Comparison of ENCODE assay signal across 27 mouse cellular contexts in the genomic region with DNA sequence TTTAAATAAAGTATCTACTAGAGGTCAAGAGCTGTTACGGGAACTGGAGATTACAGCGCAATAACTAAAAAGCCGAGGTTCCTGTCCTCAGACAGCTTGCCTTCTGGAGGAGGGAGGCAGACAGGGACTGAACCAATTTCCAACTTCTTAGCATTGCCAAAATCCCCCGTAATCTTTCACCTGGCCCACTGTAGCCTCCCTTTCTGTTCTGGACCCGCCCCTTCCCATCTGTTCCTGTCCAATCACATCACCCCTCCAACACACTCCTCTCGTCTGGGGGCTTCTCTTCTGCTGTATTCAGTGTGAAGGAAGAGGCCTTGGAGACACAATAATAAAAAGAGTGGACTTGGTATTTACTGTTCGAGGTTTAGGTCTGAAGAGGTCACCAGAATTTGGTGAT. TPM values are rescaled to one million over a fixed set of nuclear protein-coding genes. Genes with fewer than 3 reads are reported as not detected.
DNase-seq lines count a peak whose midpoint lies in the region; ATAC-seq lines count a peak whose summit lies in the region.
"Had no signal": no experiment of that assay in that cellular context is flagged by ENCODE, and none has a peak within 500 bp of the region (broad histone marks: within the 10 kb centered on the region; RNA-seq: fewer than 3 reads in every experiment).

No protein-coding gene starts in this region.

- H3K9me3 ChIP-seq in heart, embryonic 10.5 days: no peaks in the 10 kb centered on the region
- no peaks in the 10 kb centered on the region for H3K9me3 ChIP-seq in heart, embryonic 16.5 days (replicated peaks; ENCODE audit: control insufficient read depth, low read length)
- no peaks in the 10 kb centered on the region for H3K9me3 ChIP-seq in midbrain, embryonic 11.5 days (ENCODE audit: control insufficient read depth, low read length)
- H3K9me3 ChIP-seq in midbrain, embryonic 13.5 days: no peaks in the 10 kb centered on the region
- H3K9me3 ChIP-seq: G1E; heart, embryonic 12.5 days; kidney, embryonic 15.5 days; limb, embryonic 13.5 days had no signal

- peak overlapping the region; percentile 25; the same call in 1 of the 2 replicates for H3K4me2 ChIP-seq in heart, embryonic 16.5 days (ENCODE audit: low read depth, low read length)
- no peak overlapping the region for H3K4me2 ChIP-seq in midbrain, embryonic 11.5 days
- H3K4me2 ChIP-seq in midbrain, embryonic 13.5 days (replicated peaks): no peak overlapping the region
- H3K4me2 ChIP-seq: kidney, embryonic 15.5 days; limb, embryonic 13.5 days; lung, embryonic 14.5 days had no signal

- no peaks in the 10 kb centered on the region for H3K27me3 ChIP-seq in heart, embryonic 10.5 days (ENCODE audit: insufficient read depth, poor library complexity, severe bottlenecking)
- H3K27me3 ChIP-seq in heart, embryonic 16.5 days (ENCODE audit: control insufficient read depth, insufficient read depth, low read length): no peaks in the 10 kb centered on the region
- no peaks in the 10 kb centered on the region for H3K27me3 ChIP-seq in midbrain, embryonic 11.5 days (ENCODE audit: control insufficient read depth, insufficient read depth, low read length)
- no peaks in the 10 kb centered on the region for H3K27me3 ChIP-seq in midbrain, embryonic 13.5 days
- H3K27me3 ChIP-seq: heart, embryonic 12.5 days; kidney, embryonic 15.5 days; limb, embryonic 13.5 days had no signal

- ATAC-seq in heart, embryonic 16.5 days (replicated peaks; ENCODE audit: extremely low read depth, insufficient read depth, low FRiP score): peak; percentile 57; the same call in 1 of the 2 replicates
- ATAC-seq in midbrain, embryonic 11.5 days (ENCODE audit: low FRiP score): no peak
- ATAC-seq in midbrain, embryonic 13.5 days: no peak
- ATAC-seq: forebrain, embryonic 16.5 days; hindbrain, embryonic 16.5 days had no signal

- H3K9ac ChIP-seq in heart, embryonic 16.5 days (ENCODE audit: low read length): 0 out of 2 replicates have a peak overlapping the region, but pooled peaks have one; percentile 26
- no peak overlapping the region for H3K9ac ChIP-seq in midbrain, embryonic 11.5 days (ENCODE audit: low read length)
- no peak overlapping the region for H3K9ac ChIP-seq in midbrain, embryonic 13.5 days (replicated peaks)
- H3K9ac ChIP-seq: heart, embryonic 12.5 days; kidney, embryonic 15.5 days; limb, embryonic 13.5 days; liver, embryonic 14.5 days; lung, embryonic 14.5 days had no signal

- 67% methylated on average over 7 of the region's 7 CpGs for WGBS in heart, embryonic 10.5 days
- WGBS in heart, embryonic 16.5 days: 69% methylated on average over 7 of the region's 7 CpGs
- 86% methylated on average over 7 of the region's 7 CpGs for WGBS in midbrain, embryonic 11.5 days
- 87% methylated on average over 7 of the region's 7 CpGs for WGBS in midbrain, embryonic 13.5 days

- no peak overlapping the region for H3K4me3 ChIP-seq in heart, embryonic 10.5 days
- no peak overlapping the region for H3K4me3 ChIP-seq in heart, embryonic 16.5 days (ENCODE audit: low read length)
- no peak overlapping the region for H3K4me3 ChIP-seq in midbrain, embryonic 11.5 days (ENCODE audit: low read depth, low read length)
- no peak overlapping the region for H3K4me3 ChIP-seq in midbrain, embryonic 13.5 days (replicated peaks)
- H3K4me3 ChIP-seq: erythroblast, embryonic 14.5 days; gastrocnemius, adult 2 months; heart, embryonic 12.5 days; kidney, embryonic 15.5 days; limb, embryonic 13.5 days had no signal

- DNase-seq in heart, embryonic 10.5 days (ENCODE audit: low spot score): no peak
- no peak for DNase-seq in heart, postnatal 36 days
- DNase-seq in heart, adult 18-20 months: no peak
- peak; percentile 41 for DNase-seq in midbrain, embryonic 11.5 days (ENCODE audit: low spot score, missing footprints)
- DNase-seq in right cerebral cortex, adult 18-20 months: no peak
- DNase-seq in spleen, postnatal 4 days (ENCODE audit: low spot score in 2 of 2): no peak
- DNase-seq: adrenal gland, adult 8-10 months; cerebellum, adult 2 months; cerebellum, postnatal 14 days; gastrocnemius, adult 2 months; gastrocnemius, postnatal 36 days; kidney, adult 18-20 months; kidney, postnatal 25 days; lung, embryonic 14.5 days; midbrain, embryonic 14.5 days; retina, postnatal 1 day; right cerebral cortex, postnatal 25 days had no signal

- intact Hi-C loops in heart, postnatal 36 days (cut with DNase I): no loop called here

- peaks cover 16% of the 10 kb centered on the region for H3K4me1 ChIP-seq in heart, embryonic 10.5 days
- H3K4me1 ChIP-seq in heart, embryonic 16.5 days (ENCODE audit: control insufficient read depth, insufficient read depth, low read length): peaks cover 15% of the 10 kb centered on the region
- no peaks in the 10 kb centered on the region for H3K4me1 ChIP-seq in midbrain, embryonic 11.5 days (ENCODE audit: control insufficient read depth, insufficient read depth, low read length)
- H3K4me1 ChIP-seq in midbrain, embryonic 13.5 days (replicated peaks): no peaks in the 10 kb centered on the region
- H3K4me1 ChIP-seq: kidney, embryonic 15.5 days had no signal

- H3K36me3 ChIP-seq in heart, embryonic 10.5 days: no peaks in the 10 kb centered on the region
- H3K36me3 ChIP-seq in heart, embryonic 16.5 days (ENCODE audit: control insufficient read depth, insufficient read depth): no peaks in the 10 kb centered on the region
- H3K36me3 ChIP-seq in midbrain, embryonic 11.5 days (ENCODE audit: control insufficient read depth, insufficient read depth, low read length): no peaks in the 10 kb centered on the region
- no peaks in the 10 kb centered on the region for H3K36me3 ChIP-seq in midbrain, embryonic 13.5 days
- H3K36me3 ChIP-seq: G1E; heart, embryonic 12.5 days; kidney, embryonic 15.5 days; limb, embryonic 13.5 days had no signal

- H3K27ac ChIP-seq in heart, embryonic 10.5 days: peak overlapping the region; percentile 30; the same call in 1 of the 2 replicates
- peak overlapping the region; percentile 63 for H3K27ac ChIP-seq in heart, embryonic 16.5 days (ENCODE audit: low read length)
- no peak overlapping the region for H3K27ac ChIP-seq in midbrain, embryonic 11.5 days (ENCODE audit: low read depth, low read length)
- no peak overlapping the region for H3K27ac ChIP-seq in midbrain, embryonic 13.5 days
- H3K27ac ChIP-seq: gastrocnemius, adult 2 months; kidney, embryonic 15.5 days; limb, embryonic 13.5 days; liver, embryonic 14.5 days had no signal

RNA-seq across cellular contexts. Expression of a gene that starts 55.1 kb away (rescaled TPM):
- polyA plus RNA-seq in heart, embryonic 10.5 days (2016; fragmentation: Nextera tagmentation; extraction: Ambion mirVana): 45.5 and 53.6 TPM in 2 replicates
- total RNA-seq in heart, postnatal 36 days (2021): under 1 TPM; 0.19 to 0.31 TPM
- 23.9 and 26.9 TPM in 2 replicates for polyA plus RNA-seq in heart, embryonic 16.5 days (2015; fragmentation: Nextera tagmentation; extraction: Ambion mirVana)
- under 1 TPM; 0.12 to 0.15 TPM for total RNA-seq in heart, adult 18-20 months (2021)
- 67.9 and 71.5 TPM in 2 replicates for polyA plus RNA-seq in midbrain, embryonic 11.5 days (2014; fragmentation: Nextera tagmentation; extraction: Ambion mirVana)
- 19.0 and 21.2 TPM in 2 replicates for polyA plus RNA-seq in midbrain, embryonic 13.5 days (2015; fragmentation: Nextera tagmentation; extraction: Ambion mirVana)

RNA-seq across cellular contexts. Expression of a gene that starts 55.2 kb away (rescaled TPM):
- polyA plus RNA-seq in heart, embryonic 10.5 days (2016; fragmentation: Nextera tagmentation; extraction: Ambion mirVana): 52.9 and 58.7 TPM in 2 replicates
- total RNA-seq in heart, postnatal 36 days (2021): 10 to 100 TPM; 10.4 to 11.4 TPM
- polyA plus RNA-seq in heart, embryonic 16.5 days (2015; fragmentation: Nextera tagmentation; extraction: Ambion mirVana): 34.1 and 35.4 TPM in 2 replicates
- 10 to 100 TPM in 1 of 2 experiments, 1 to 10 TPM in 1; 8.4 to 11.0 TPM for total RNA-seq in heart, adult 18-20 months (2021)
- polyA plus RNA-seq in midbrain, embryonic 11.5 days (2014; fragmentation: Nextera tagmentation; extraction: Ambion mirVana): 54.4 and 55.2 TPM in 2 replicates
- 47.2 and 52.0 TPM in 2 replicates for polyA plus RNA-seq in midbrain, embryonic 13.5 days (2015; fragmentation: Nextera tagmentation; extraction: Ambion mirVana)

Comparison
In these comparisons a context has a peak if more than half of its experiments do, and no peak if none do; other contexts are left out.
1. H3K27ac ChIP-seq: peak in heart, embryonic 10.5 days (single experiment) and heart, embryonic 16.5 days (single experiment); none in midbrain, embryonic 11.5 days (single experiment) and midbrain, embryonic 13.5 days (single experiment).